Mouse (Mus musculus) megakaryocyte, embryonic 14.5 days (primary cell): ENCODE measurements around the gene Ubl3.

ENCODE experiments used
- FLI1 ChIP-seq: IDR thresholded peaks from 2 replicates; pipeline ENCODE4 v1.6.1; 2012; ENCODE audit warnings: low read length, inconsistent platforms, mixed read lengths
- GATA1 ChIP-seq: IDR thresholded peaks from 3 replicates; pipeline ENCODE4 v1.6.1; 2012; ENCODE audit warnings: mixed read lengths, low read length, inconsistent platforms, borderline replicate concordance

- TF ChIP-seq GATA1 (no peak), FLI1 (no peak)
Observed at GRCm38 (mm10) chr5:148546970-148547369, 5.6 kb downstream of the Ubl3 start.
